Mouse (Mus musculus) left cerebral cortex, postnatal 14 days (tissue): ENCODE results near the gene Padi2. TPM values are rescaled to one million over a fixed set of nuclear protein-coding genes. Genes with fewer than 3 reads are reported as not detected.
A peak's percentile ranks its signal among the peaks of the same experiment; 100 is the strongest.

Experiments
- DNase-seq, 2 experiments: peaks; one replicate each; pipeline ENCODE4 v3.0.0; 2021 to 2022; ENCODE audit warnings: low spot score in 2 of 2, mixed read lengths in 1 of 2
- intact Hi-C: fragments of 180-260 bp; cut with DNase I; formaldehyde crosslinking; loops from one replicate; pipeline ENCODE4 v1.15.1; 2025
- long read RNA-seq, 2 experiments: library from polyadenylated mRNA; stranded (forward); transcript quantifications; one replicate each; pipeline ENCODE4 v2.0.0; 2021
- total RNA-seq, 2 experiments: library from RNA; stranded (reverse); gene quantifications; 2 replicates each; pipeline ENCODE4 v1.2.3; 2021

Padi2 gene
- total RNA-seq: 1 to 10 TPM; 5.7 to 8.1 TPM
- long read RNA-seq, experiment 1, full-length matches to known transcripts: 1 of 5 reads
- long read RNA-seq, experiment 1, partial matches to known transcripts: 0 of 5 reads
- long read RNA-seq, experiment 1, other reads (novel, unspliced or antisense): 4 of 5 reads
- long read RNA-seq, experiment 2, full-length matches to known transcripts: 1 of 3 reads
- long read RNA-seq, experiment 2, partial matches to known transcripts: 0 of 3 reads
- long read RNA-seq, experiment 2, other reads (novel, unspliced or antisense): 2 of 3 reads

- intact Hi-C loops: loop anchor here (10.0 kb wide), 1 partner anchor 121 kb away; no protein-coding TSS in a partner anchor
- DNase-seq: peak; percentile 70
These were observed at the start of gene Padi2 for GRCm38 (mm10) chr4:140906076-140906826. Gene Padi2 (plus strand): TSS chr4:140906344.

GRCm38 (mm10) chr4:140857041-140857440, 49.1 kb upstream of the Padi2 start:
- DNase-seq: no peak
- intact Hi-C loops: no loop called here

- intact Hi-C loops: no loop called here
- DNase-seq: no peak
These were observed 48.3 kb upstream of the Padi2 start for GRCm38 (mm10) chr4:140857813-140858212.

- DNase-seq: no peak
- intact Hi-C loops: no loop called here
These were observed 46.9 kb upstream of the Padi2 start for GRCm38 (mm10) chr4:140859291-140859690.

GRCm38 (mm10) chr4:140860125-140860766, 45.9 kb upstream of the Padi2 start:
- DNase-seq: no peak
- intact Hi-C loops: no loop called here

GRCm38 (mm10) chr4:140860767-140861147, 45.4 kb upstream of the Padi2 start:
- no peak for DNase-seq
- intact Hi-C loops: no loop called here

GRCm38 (mm10) chr4:140862036-140862650, 44.0 kb upstream of the Padi2 start:
- intact Hi-C loops: no loop called here
- DNase-seq: no peak

GRCm38 (mm10) chr4:140868484-140869190, 37.5 kb upstream of the Padi2 start:
- intact Hi-C loops: no loop called here
- no peak for DNase-seq

- DNase-seq: no peak
- intact Hi-C loops: no loop called here
These were observed 36.2 kb upstream of the Padi2 start for GRCm38 (mm10) chr4:140869945-140870344.

- DNase-seq: no peak
- intact Hi-C loops: no loop called here
These were observed 35.3 kb upstream of the Padi2 start for GRCm38 (mm10) chr4:140870876-140871275.

- intact Hi-C loops: no loop called here
- no peak for DNase-seq
These were observed 34.8 kb upstream of the Padi2 start for GRCm38 (mm10) chr4:140871376-140871775.

GRCm38 (mm10) chr4:140871851-140872685, 34.1 kb upstream of the Padi2 start:
- DNase-seq: no peak
- intact Hi-C loops: no loop called here

GRCm38 (mm10) chr4:140872686-140872992, 33.5 kb upstream of the Padi2 start:
- intact Hi-C loops: no loop called here
- DNase-seq: no peak

- intact Hi-C loops: no loop called here
- DNase-seq: no peak
These were observed 33.1 kb upstream of the Padi2 start for GRCm38 (mm10) chr4:140873011-140873410.

GRCm38 (mm10) chr4:140876161-140876560, 30.0 kb upstream of the Padi2 start:
- intact Hi-C loops: no loop called here
- DNase-seq: no peak

GRCm38 (mm10) chr4:140876681-140877080, 29.5 kb upstream of the Padi2 start:
- no peak for DNase-seq
- intact Hi-C loops: no loop called here

- intact Hi-C loops: no loop called here
- no peak for DNase-seq
These were observed 28.7 kb upstream of the Padi2 start for GRCm38 (mm10) chr4:140877441-140877840.

GRCm38 (mm10) chr4:140878655-140879054, 27.5 kb upstream of the Padi2 start:
- no peak for DNase-seq
- intact Hi-C loops: no loop called here

GRCm38 (mm10) chr4:140879116-140879515, 27.0 kb upstream of the Padi2 start:
- no peak for DNase-seq
- intact Hi-C loops: no loop called here
